Mouse (Mus musculus) layer of hippocampus, postnatal 36 days (tissue): ENCODE results near the gene Fgr. TPM values are rescaled to one million over a fixed set of nuclear protein-coding genes. Genes with fewer than 3 reads are reported as not detected.

ENCODE experiments used
- DNase-seq, 2 experiments: peaks; one replicate each; pipeline ENCODE4 v3.0.0; 2022
- total RNA-seq, 2 experiments: library from RNA; stranded (reverse); gene quantifications; 2 replicates each; pipeline ENCODE4 v1.2.3; 2021

The Fgr gene
- total RNA-seq, 2 experiments from 2014 or later: 0.66 TPM; not detected in 1

GRCm38 (mm10) chr4:132959679-132960045 is 14.2 kb upstream of the Fgr start:
- DNase-seq: no peak

GRCm38 (mm10) chr4:132960313-132960712 is 13.6 kb upstream of the Fgr start:
- no peak for DNase-seq

- DNase-seq: no peak
Observed at GRCm38 (mm10) chr4:132960864-132961639, 12.8 kb upstream of the Fgr start.

GRCm38 (mm10) chr4:132961866-132962265 is 12.0 kb upstream of the Fgr start:
- no peak for DNase-seq

GRCm38 (mm10) chr4:132962628-132963027 is 11.3 kb upstream of the Fgr start:
- DNase-seq: no peak

GRCm38 (mm10) chr4:132963436-132963835 is 10.5 kb upstream of the Fgr start:
- DNase-seq: no peak

- DNase-seq: no peak
Observed at GRCm38 (mm10) chr4:132964064-132964463, 9.8 kb upstream of the Fgr start.

GRCm38 (mm10) chr4:132964473-132964872 is 9.4 kb upstream of the Fgr start:
- DNase-seq: no peak

GRCm38 (mm10) chr4:132968105-132968938 is 5.6 kb upstream of the Fgr start:
- DNase-seq: no peak

GRCm38 (mm10) chr4:132971601-132972000 is 2.3 kb upstream of the Fgr start:
- no peak for DNase-seq

- no peak for DNase-seq
Observed at GRCm38 (mm10) chr4:132972101-132972500, 1.8 kb upstream of the Fgr start.

- no peak for DNase-seq
Observed at GRCm38 (mm10) chr4:132972556-132972955, 1.3 kb upstream of the Fgr start.

- DNase-seq: no peak
Observed at GRCm38 (mm10) chr4:132973186-132973585, 709 bp upstream of the Fgr start.

GRCm38 (mm10) chr4:132974904-132975303 is 1.0 kb downstream of the Fgr start:
- DNase-seq: peak; percentile 46 to 47

GRCm38 (mm10) chr4:132975791-132976190 is 1.9 kb downstream of the Fgr start:
- DNase-seq: no peak

- no peak for DNase-seq
Observed at GRCm38 (mm10) chr4:132976729-132977128, 2.8 kb downstream of the Fgr start.

- DNase-seq: no peak
Observed at GRCm38 (mm10) chr4:132977597-132977996, 3.7 kb downstream of the Fgr start.

GRCm38 (mm10) chr4:132979186-132979585 is 5.3 kb downstream of the Fgr start:
- no peak for DNase-seq

- no peak for DNase-seq
Observed at GRCm38 (mm10) chr4:132981621-132982020, 7.7 kb downstream of the Fgr start.

GRCm38 (mm10) chr4:132982999-132983398 is 9.1 kb downstream of the Fgr start:
- DNase-seq: no peak

- peak in 1 of 2 experiments; percentile 23 for DNase-seq
Observed at GRCm38 (mm10) chr4:132983664-132984512, 10.0 kb downstream of the Fgr start.

- DNase-seq: no peak
Observed at GRCm38 (mm10) chr4:132988581-132989355, 14.9 kb downstream of the Fgr start.
